In the genomic region with DNA sequence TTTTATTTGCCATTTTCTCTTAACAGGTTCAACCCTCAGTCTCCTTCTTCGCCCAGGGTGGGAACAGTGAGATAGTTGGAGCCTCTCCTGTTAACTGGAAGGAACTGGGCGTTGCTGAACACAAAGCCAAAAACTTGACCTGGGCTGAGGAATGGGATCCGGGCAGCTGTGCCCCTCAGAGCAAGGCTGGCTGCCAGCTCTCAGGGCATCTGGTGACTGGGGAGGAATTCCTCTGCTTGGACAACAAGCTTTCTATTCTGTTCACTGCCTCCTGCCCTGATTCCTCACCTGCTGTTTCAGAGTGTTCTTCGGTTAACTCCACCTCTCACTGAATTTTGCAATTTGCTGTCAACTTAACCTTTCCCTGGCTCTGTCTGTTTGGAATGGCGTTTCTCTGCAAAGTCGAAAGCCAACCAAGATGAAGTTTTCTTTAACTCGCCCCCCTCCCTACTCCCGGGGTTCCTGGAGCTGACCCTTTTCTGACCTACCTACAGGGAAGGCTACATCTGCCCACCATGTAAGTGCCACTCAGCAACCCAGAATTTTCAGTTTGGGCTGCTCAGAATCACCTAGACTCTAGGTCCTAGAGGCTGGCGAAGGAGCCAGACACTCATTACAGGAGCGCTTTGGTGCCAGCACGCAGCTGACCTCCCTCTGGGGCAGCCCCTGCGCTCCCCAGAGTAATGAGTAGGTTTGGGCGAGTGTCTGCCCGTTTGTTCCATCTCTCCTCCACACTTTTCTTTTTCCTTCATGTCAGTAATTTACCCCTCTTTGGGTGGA, we compare ENCODE assay signal across 11 mouse cellular contexts. TPM values are rescaled to one million over a fixed set of nuclear protein-coding genes. Genes with fewer than 3 reads are reported as not detected.
A peak's percentile ranks its signal among the peaks of the same experiment; 100 is the strongest.
DNase-seq lines count a peak whose midpoint lies in the region; ATAC-seq and TF ChIP-seq lines count a peak whose summit lies in the region.
"Had no signal": no experiment of that assay in that cellular context is flagged by ENCODE, and none has a peak within 500 bp of the region (broad histone marks: within the 10 kb centered on the region; RNA-seq: fewer than 3 reads in every experiment).

No protein-coding gene starts in this region.

- H3K4me1 ChIP-seq in lung, embryonic 14.5 days (ENCODE audit: insufficient read depth), result no peaks in the 10 kb centered on the region
- H3K4me1 ChIP-seq in intestine, embryonic 16.5 days (ENCODE audit: control insufficient read depth, insufficient read depth, low read length), result peaks cover 4% of the 10 kb centered on the region; the same call in 1 of the 2 replicates
- H3K4me1 ChIP-seq in limb, embryonic 15.5 days, result peaks cover 29% of the 10 kb centered on the region
- peaks cover 7% of the 10 kb centered on the region; the same call in 1 of the 2 replicates for H3K4me1 ChIP-seq in stomach, embryonic 16.5 days (ENCODE audit: control insufficient read depth, insufficient read depth, low read length)
- no peaks in the 10 kb centered on the region for H3K4me1 ChIP-seq in forebrain, embryonic 11.5 days (replicated peaks; ENCODE audit: control insufficient read depth, insufficient read depth, low read length)

- peaks cover 42% of the 10 kb centered on the region for H3K27me3 ChIP-seq in lung, embryonic 14.5 days (ENCODE audit: insufficient read depth, low read length)
- 0 out of 2 replicates have a peak, but pooled peaks cover 7% of the 10 kb centered on the region for H3K27me3 ChIP-seq in intestine, embryonic 16.5 days (replicated peaks; ENCODE audit: control insufficient read depth, insufficient read depth, low read length)
- H3K27me3 ChIP-seq in limb, embryonic 15.5 days, result peaks cover 10% of the 10 kb centered on the region; the same call in 1 of the 2 replicates
- no peaks in the 10 kb centered on the region for H3K27me3 ChIP-seq in stomach, embryonic 16.5 days (ENCODE audit: control insufficient read depth, insufficient read depth, low read length)
- H3K27me3 ChIP-seq in forebrain, embryonic 11.5 days (ENCODE audit: control insufficient read depth, insufficient read depth, low read length), result peaks cover 37% of the 10 kb centered on the region

- H3K27ac ChIP-seq in lung, embryonic 14.5 days (ENCODE audit: low read depth), result no peak overlapping the region
- peak overlapping the region; percentile 64 for H3K27ac ChIP-seq in intestine, embryonic 16.5 days (ENCODE audit: low read length)
- H3K27ac ChIP-seq in limb, embryonic 15.5 days, result no peak overlapping the region
- H3K27ac ChIP-seq in stomach, embryonic 16.5 days (ENCODE audit: low read length), result peak overlapping the region; percentile 57
- H3K27ac ChIP-seq in forebrain, embryonic 11.5 days (ENCODE audit: low read depth, low read length), result no peak overlapping the region

- no peaks in the 10 kb centered on the region for H3K36me3 ChIP-seq in lung, embryonic 14.5 days (ENCODE audit: insufficient read depth)
- no peaks in the 10 kb centered on the region for H3K36me3 ChIP-seq in intestine, embryonic 16.5 days (ENCODE audit: control insufficient read depth, insufficient read depth, low read length)
- no peaks in the 10 kb centered on the region for H3K36me3 ChIP-seq in limb, embryonic 15.5 days
- H3K36me3 ChIP-seq in stomach, embryonic 16.5 days (ENCODE audit: control insufficient read depth, insufficient read depth, low read length), result no peaks in the 10 kb centered on the region
- H3K36me3 ChIP-seq in forebrain, embryonic 11.5 days (ENCODE audit: control insufficient read depth, insufficient read depth, low read length), result no peaks in the 10 kb centered on the region

- H3K9me3 ChIP-seq in lung, embryonic 14.5 days (ENCODE audit: low read depth, low read length), result no peaks in the 10 kb centered on the region
- H3K9me3 ChIP-seq in intestine, embryonic 16.5 days (ENCODE audit: control insufficient read depth, low read length), result no peaks in the 10 kb centered on the region
- no peaks in the 10 kb centered on the region for H3K9me3 ChIP-seq in limb, embryonic 15.5 days
- no peaks in the 10 kb centered on the region for H3K9me3 ChIP-seq in stomach, embryonic 16.5 days (replicated peaks; ENCODE audit: control insufficient read depth, low read length)
- H3K9me3 ChIP-seq in forebrain, embryonic 11.5 days (ENCODE audit: control insufficient read depth, low read length), result no peaks in the 10 kb centered on the region

- H3K9ac ChIP-seq in lung, embryonic 14.5 days, result no peak overlapping the region
- H3K9ac ChIP-seq in intestine, embryonic 16.5 days (ENCODE audit: low read depth, low read length), result peak overlapping the region; percentile 48
- H3K9ac ChIP-seq in limb, embryonic 15.5 days, result peak overlapping the region; percentile 31; the same call in 1 of the 2 replicates
- H3K9ac ChIP-seq in stomach, embryonic 16.5 days (ENCODE audit: low read length), result peak overlapping the region; percentile 52
- H3K9ac ChIP-seq in forebrain, embryonic 11.5 days (ENCODE audit: low read length), result no peak overlapping the region

- ATAC-seq in lung, embryonic 14.5 days (ENCODE audit: insufficient read depth), result no peak
- no peak for ATAC-seq in intestine, embryonic 16.5 days
- no peak for ATAC-seq in limb, embryonic 15.5 days (ENCODE audit: insufficient number of reproducible peaks, low FRiP score, low TSS enrichment, low read depth)
- no peak for ATAC-seq in stomach, embryonic 16.5 days (ENCODE audit: insufficient read depth, low FRiP score)
- no peak for ATAC-seq in forebrain, embryonic 11.5 days (replicated peaks; ENCODE audit: low FRiP score)

- H3K4me3 ChIP-seq in lung, embryonic 14.5 days (ENCODE audit: low read depth, low read length), result no peak overlapping the region
- peak overlapping the region; percentile 19 for H3K4me3 ChIP-seq in intestine, embryonic 16.5 days (ENCODE audit: low read length)
- H3K4me3 ChIP-seq in limb, embryonic 15.5 days, result no peak overlapping the region
- peak overlapping the region; percentile 7; the same call in 1 of the 2 replicates for H3K4me3 ChIP-seq in stomach, embryonic 16.5 days (replicated peaks; ENCODE audit: low read length)
- H3K4me3 ChIP-seq in forebrain, embryonic 11.5 days (ENCODE audit: low read depth, low read length), result no peak overlapping the region

- intact Hi-C loops in left cerebral cortex, postnatal 36 days (cut with DNase I), result no loop called here

- peak overlapping the region; percentile 35 for H3K4me2 ChIP-seq in lung, embryonic 14.5 days
- H3K4me2 ChIP-seq in intestine, embryonic 16.5 days (ENCODE audit: low read depth, low read length), result peak overlapping the region; percentile 43
- H3K4me2 ChIP-seq in limb, embryonic 15.5 days, result peak overlapping the region; percentile 24; the same call in 1 of the 2 replicates
- H3K4me2 ChIP-seq in stomach, embryonic 16.5 days (ENCODE audit: low read depth, low read length), result peak overlapping the region; percentile 40
- no peak overlapping the region for H3K4me2 ChIP-seq in forebrain, embryonic 11.5 days (ENCODE audit: low read depth, low read length, severe bottlenecking)

- 12% methylated on average over 14 of the region's 14 CpGs for WGBS in lung, embryonic 14.5 days
- 22% methylated on average over 14 of the region's 14 CpGs for WGBS in intestine, embryonic 16.5 days
- 14% methylated on average over 14 of the region's 14 CpGs for WGBS in limb, embryonic 15.5 days
- 15% methylated on average over 14 of the region's 14 CpGs for WGBS in stomach, embryonic 16.5 days
- WGBS in forebrain, embryonic 11.5 days, result 17% methylated on average over 14 of the region's 14 CpGs

- TF ChIP-seq CTCF in lung, embryonic 14.5 days (IDR thresholded peaks at IDR 0.05; ENCODE audit: low read depth), result no peak

- peak; percentile 1 for DNase-seq in lung, embryonic 14.5 days
- DNase-seq in lung, postnatal 10 days, result no peak
- DNase-seq in embryo, embryonic 10 days (ENCODE audit: low spot score), result no peak
- DNase-seq in forebrain, embryonic 11.5 days (ENCODE audit: low spot score), result no peak
- no peak for DNase-seq in left cerebral cortex, postnatal 36 days (ENCODE audit: low spot score in 2 of 2)
- DNase-seq: cerebellum, adult 18-20 months had no signal

RNA-seq across cellular contexts. Expression of gene Mpzl2, which starts 0.7 kb away (rescaled TPM):
- 14.7 and 15.0 TPM in 2 replicates for polyA plus RNA-seq in lung, embryonic 14.5 days (2014; fragmentation: Nextera tagmentation; extraction: Ambion mirVana)
- polyA plus RNA-seq in intestine, embryonic 16.5 days (2015; fragmentation: Nextera tagmentation; extraction: Ambion mirVana), result 25.7 and 29.1 TPM in 2 replicates
- polyA plus RNA-seq in limb, embryonic 15.5 days (2015; fragmentation: Nextera tagmentation; extraction: Ambion mirVana), result 41.0 and 46.0 TPM in 2 replicates
- 46.2 and 59.3 TPM in 2 replicates for polyA plus RNA-seq in stomach, embryonic 16.5 days (2015; fragmentation: Nextera tagmentation; extraction: Ambion mirVana)
- 1.8 and 2.5 TPM in 2 replicates for polyA plus RNA-seq in forebrain, embryonic 11.5 days (2014; fragmentation: Nextera tagmentation; extraction: Ambion mirVana)
- 1 to 10 TPM in 1 of 2 experiments, under 1 TPM in 1; 0.84 to 1.4 TPM for total RNA-seq in left cerebral cortex, postnatal 36 days (2021)

RNA-seq across cellular contexts. Expression of gene Mpzl3, which starts 14.7 kb away (rescaled TPM):
- 1.9 and 2.1 TPM in 2 replicates for polyA plus RNA-seq in lung, embryonic 14.5 days (2014; fragmentation: Nextera tagmentation; extraction: Ambion mirVana)
- polyA plus RNA-seq in intestine, embryonic 16.5 days (2015; fragmentation: Nextera tagmentation; extraction: Ambion mirVana), result 6.2 and 7.0 TPM in 2 replicates
- 13.9 and 16.3 TPM in 2 replicates for polyA plus RNA-seq in limb, embryonic 15.5 days (2015; fragmentation: Nextera tagmentation; extraction: Ambion mirVana)
- polyA plus RNA-seq in stomach, embryonic 16.5 days (2015; fragmentation: Nextera tagmentation; extraction: Ambion mirVana), result 15.7 and 24.6 TPM in 2 replicates
- 2.2 and 2.7 TPM in 2 replicates for polyA plus RNA-seq in forebrain, embryonic 11.5 days (2014; fragmentation: Nextera tagmentation; extraction: Ambion mirVana)
- total RNA-seq in left cerebral cortex, postnatal 36 days (2021), result 1 to 10 TPM; 4.3 to 4.6 TPM

RNA-seq across cellular contexts. Expression of gene Cd3e, which starts 30.8 kb away (rescaled TPM):
- not detected in 2 replicates for polyA plus RNA-seq in lung, embryonic 14.5 days (2014; fragmentation: Nextera tagmentation; extraction: Ambion mirVana)
- 0.71 and 1.1 TPM in 2 replicates for polyA plus RNA-seq in intestine, embryonic 16.5 days (2015; fragmentation: Nextera tagmentation; extraction: Ambion mirVana)
- polyA plus RNA-seq in limb, embryonic 15.5 days (2015; fragmentation: Nextera tagmentation; extraction: Ambion mirVana), result 0.38 and 0.45 TPM in 2 replicates
- polyA plus RNA-seq in stomach, embryonic 16.5 days (2015; fragmentation: Nextera tagmentation; extraction: Ambion mirVana), result 0.95 and 1.6 TPM in 2 replicates
- polyA plus RNA-seq in forebrain, embryonic 11.5 days (2014; fragmentation: Nextera tagmentation; extraction: Ambion mirVana), result not detected in 2 replicates
- total RNA-seq in left cerebral cortex, postnatal 36 days (2021), result not detected
- total RNA-seq: gastrocnemius, adult 8-10 months; left cerebral cortex, postnatal 14 days had no signal

RNA-seq across cellular contexts. Expression of gene Jaml, which starts 38.7 kb away (rescaled TPM):
- polyA plus RNA-seq in lung, embryonic 14.5 days (2014; fragmentation: Nextera tagmentation; extraction: Ambion mirVana), result 0.30 and 0.45 TPM in 2 replicates
- polyA plus RNA-seq in intestine, embryonic 16.5 days (2015; fragmentation: Nextera tagmentation; extraction: Ambion mirVana), result 100 and 102 TPM in 2 replicates
- polyA plus RNA-seq in limb, embryonic 15.5 days (2015; fragmentation: Nextera tagmentation; extraction: Ambion mirVana), result 0.37 and 0.63 TPM in 2 replicates
- polyA plus RNA-seq in stomach, embryonic 16.5 days (2015; fragmentation: Nextera tagmentation; extraction: Ambion mirVana), result 19.0 and 19.7 TPM in 2 replicates
- polyA plus RNA-seq in forebrain, embryonic 11.5 days (2014; fragmentation: Nextera tagmentation; extraction: Ambion mirVana), result not detected in 2 replicates
- under 1 TPM; 0.62 to 0.63 TPM for total RNA-seq in left cerebral cortex, postnatal 36 days (2021)

RNA-seq across cellular contexts. Expression of gene Cd3d, which starts 58.7 kb away (rescaled TPM):
- not detected in 2 replicates for polyA plus RNA-seq in lung, embryonic 14.5 days (2014; fragmentation: Nextera tagmentation; extraction: Ambion mirVana)
- not detected in 2 replicates for polyA plus RNA-seq in intestine, embryonic 16.5 days (2015; fragmentation: Nextera tagmentation; extraction: Ambion mirVana)
- polyA plus RNA-seq in limb, embryonic 15.5 days (2015; fragmentation: Nextera tagmentation; extraction: Ambion mirVana), result 0.28 TPM in 1 of 2 replicates, not detected in the other
- 0.19 TPM in 1 of 2 replicates, not detected in the other for polyA plus RNA-seq in stomach, embryonic 16.5 days (2015; fragmentation: Nextera tagmentation; extraction: Ambion mirVana)
- polyA plus RNA-seq in forebrain, embryonic 11.5 days (2014; fragmentation: Nextera tagmentation; extraction: Ambion mirVana), result not detected in 2 replicates
- not detected for total RNA-seq in left cerebral cortex, postnatal 36 days (2021)
- total RNA-seq: gastrocnemius, adult 8-10 months; left cerebral cortex, postnatal 14 days had no signal

Comparison
In these comparisons a context has a peak if more than half of its experiments do, and no peak if none do; other contexts are left out.
1. H3K27ac ChIP-seq: peak in intestine, embryonic 16.5 days (single experiment) and stomach, embryonic 16.5 days (single experiment); none in lung, embryonic 14.5 days (single experiment), limb, embryonic 15.5 days (single experiment) and forebrain, embryonic 11.5 days (single experiment).
2. H3K4me3 ChIP-seq: peak in intestine, embryonic 16.5 days (single experiment) and stomach, embryonic 16.5 days (single experiment); none in lung, embryonic 14.5 days (single experiment), limb, embryonic 15.5 days (single experiment) and forebrain, embryonic 11.5 days (single experiment).
3. H3K9ac ChIP-seq: peak in intestine, embryonic 16.5 days (single experiment), limb, embryonic 15.5 days (single experiment) and stomach, embryonic 16.5 days (single experiment); none in lung, embryonic 14.5 days (single experiment) and forebrain, embryonic 11.5 days (single experiment).